Mouse (Mus musculus) spleen, postnatal 14 days (tissue): ENCODE data around the gene Wdr60.
"Not testable (repeated sequence)": the region's sequence is repeated elsewhere in the genome, so short reads cannot be mapped to it uniquely, and the experiment has no call there.

Experiments
- DNase-seq, 2 experiments: peaks; one replicate each; pipeline ENCODE4 v3.0.0; 2021 to 2022; ENCODE audit warnings: low spot score in 2 of 2

Wdr60 gene

DNA sequence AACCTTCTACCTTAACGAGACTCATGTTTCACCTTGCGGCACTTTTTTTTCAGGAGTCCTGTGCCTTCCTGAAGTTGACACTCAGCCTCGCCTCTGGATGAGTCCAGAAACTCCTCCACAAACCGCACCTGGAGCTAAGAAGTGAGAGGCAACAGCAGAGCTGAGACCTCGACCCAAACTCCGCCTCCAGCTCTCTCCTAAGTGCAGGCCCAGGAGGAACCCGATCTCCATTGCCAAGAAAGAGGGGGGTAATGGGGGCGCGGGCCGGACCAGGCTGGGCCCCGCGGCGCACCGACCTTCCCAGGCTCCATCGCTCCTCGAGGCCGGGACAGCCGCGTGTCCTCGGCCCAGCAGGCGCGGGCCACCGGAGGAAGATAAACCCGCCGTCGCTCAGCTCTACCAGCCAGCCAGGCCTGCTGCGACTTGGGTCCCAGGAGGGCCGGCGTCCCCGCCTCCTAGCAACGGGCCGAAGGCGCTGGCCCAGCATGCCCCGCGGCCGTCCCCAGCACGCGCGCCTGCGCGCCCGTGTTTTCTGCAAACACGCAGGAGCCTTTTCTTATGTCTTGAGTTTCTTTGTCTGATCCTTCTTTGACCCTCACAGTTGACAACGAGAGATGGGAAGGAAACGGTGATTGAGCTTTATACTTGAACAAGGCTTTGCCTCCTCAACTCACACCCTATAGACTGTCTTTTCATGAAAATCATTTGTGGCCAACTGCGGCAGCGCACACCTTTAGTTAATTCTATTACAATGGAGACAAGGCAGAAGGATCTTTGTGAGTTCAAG is at the start of gene Wdr60:
TSS of gene Wdr60 (minus strand) at position 468 of the 787 bp plus-strand sequence.
- peak; percentile 77 to 83 for DNase-seq

GRCm38 (mm10) chr12:116308612-116309011 is 45.8 kb upstream of the Wdr60 start:
- DNase-seq, result no peak

GRCm38 (mm10) chr12:116307870-116308269 is 45.0 kb upstream of the Wdr60 start:
- no peak for DNase-seq

GRCm38 (mm10) chr12:116306042-116306441 is 43.2 kb upstream of the Wdr60 start:
- DNase-seq, result no peak

DNA sequence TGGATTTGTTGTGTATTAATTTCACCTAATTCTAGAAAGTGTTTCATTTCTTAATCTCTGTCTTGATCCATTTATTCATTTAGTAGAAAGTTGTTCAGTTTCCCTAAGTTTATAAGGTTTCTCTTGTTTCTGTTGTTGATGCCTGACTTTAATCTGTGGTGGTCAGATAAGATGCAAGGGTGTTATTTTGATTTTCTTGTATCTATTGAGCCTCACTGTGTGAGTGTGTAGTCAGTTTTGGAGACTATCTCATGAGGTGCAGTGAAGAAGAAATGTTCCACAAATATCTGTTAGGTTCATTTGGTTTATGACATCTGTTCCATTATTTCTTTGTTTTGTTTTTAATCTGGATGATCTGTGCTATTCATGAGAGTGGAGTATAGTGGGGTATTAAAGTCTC is 39.4 kb upstream of the Wdr60 start:
- no peak for DNase-seq

- no peak for DNase-seq
Measured at GRCm38 (mm10) chr12:116299906-116300305, 37.1 kb upstream of the Wdr60 start.

DNA sequence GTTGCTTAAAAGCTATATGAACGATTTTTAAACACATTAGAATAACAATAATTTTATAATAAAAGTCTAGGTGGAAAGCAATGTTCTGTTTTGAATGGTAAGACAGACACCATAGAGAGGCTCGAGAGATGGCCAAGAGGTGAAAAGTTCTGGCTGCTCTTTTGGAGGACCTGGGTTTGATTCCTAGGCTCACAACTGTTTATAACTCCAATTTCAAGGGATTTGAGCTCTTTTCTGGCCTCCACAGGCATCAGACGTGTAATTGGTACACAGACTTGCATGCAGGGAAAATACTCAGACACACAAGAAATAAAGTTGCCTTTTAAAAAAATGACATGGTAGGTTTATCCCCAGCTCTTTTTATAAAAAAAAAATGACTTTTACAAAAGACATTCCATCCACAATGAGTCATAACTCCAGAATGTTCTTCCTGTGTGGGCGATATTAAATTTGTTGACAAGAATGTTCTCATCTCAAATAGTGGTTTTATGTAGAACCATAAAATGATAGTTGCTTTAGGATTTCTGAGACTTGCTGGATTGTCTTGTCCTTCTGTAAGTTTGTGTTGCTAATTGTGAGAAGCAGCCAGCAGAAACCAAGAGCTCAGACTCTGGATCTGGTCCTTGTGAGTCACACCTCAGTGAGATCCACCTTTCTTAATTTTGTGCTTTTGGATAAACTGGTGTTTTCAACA is 30.9 kb upstream of the Wdr60 start:
- DNase-seq, result no peak

- no peak for DNase-seq
Measured at GRCm38 (mm10) chr12:116293185-116293584, 30.4 kb upstream of the Wdr60 start.

GRCm38 (mm10) chr12:116283511-116283910 is 20.7 kb upstream of the Wdr60 start:
- no peak for DNase-seq

- DNase-seq, result no peak
Measured at GRCm38 (mm10) chr12:116282856-116283255, 20.0 kb upstream of the Wdr60 start.

DNA sequence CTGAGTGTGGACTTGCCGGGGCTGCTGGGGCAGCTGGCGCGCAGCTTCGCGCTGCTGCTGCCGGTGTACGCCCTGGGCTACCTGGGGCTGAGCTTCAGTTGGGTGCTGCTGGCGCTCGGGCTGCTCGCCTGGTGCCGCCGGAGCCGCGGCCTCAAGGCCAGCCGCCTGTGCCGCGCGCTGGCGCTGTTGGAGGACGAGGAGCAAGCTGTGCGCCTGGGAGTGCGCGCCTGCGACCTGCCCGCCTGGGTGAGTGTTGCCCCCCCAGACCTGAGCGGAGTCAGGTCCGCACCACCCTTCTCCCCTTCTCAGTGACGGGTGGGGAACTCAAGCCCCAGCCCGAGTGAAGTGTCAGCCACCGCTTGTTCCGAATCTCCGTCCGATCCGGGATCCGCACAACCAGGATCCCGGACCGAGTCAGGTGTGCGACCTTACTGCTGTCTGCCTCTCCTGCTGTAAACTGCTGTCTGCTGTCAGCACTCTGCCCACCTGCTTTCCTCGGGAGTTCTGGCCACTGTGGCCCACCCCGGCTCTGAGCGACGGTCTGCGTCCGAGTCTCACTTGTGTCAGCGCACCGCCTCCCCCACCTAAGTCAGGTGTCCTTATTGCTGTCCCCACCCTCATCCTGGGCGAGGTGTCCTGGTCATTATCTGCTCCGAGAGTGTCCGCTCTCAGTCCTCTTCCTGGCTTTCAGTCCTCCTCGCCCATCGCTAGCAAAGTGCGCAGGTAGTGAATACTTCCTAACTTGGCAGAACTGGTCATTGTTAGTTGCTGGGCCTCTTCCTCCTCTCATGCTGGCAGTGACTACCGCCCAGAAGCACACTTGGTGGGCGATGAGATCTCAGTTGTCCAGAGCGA is 18.8 kb upstream of the Wdr60 start:
- DNase-seq, result peak; percentile 16 to 28

DNA sequence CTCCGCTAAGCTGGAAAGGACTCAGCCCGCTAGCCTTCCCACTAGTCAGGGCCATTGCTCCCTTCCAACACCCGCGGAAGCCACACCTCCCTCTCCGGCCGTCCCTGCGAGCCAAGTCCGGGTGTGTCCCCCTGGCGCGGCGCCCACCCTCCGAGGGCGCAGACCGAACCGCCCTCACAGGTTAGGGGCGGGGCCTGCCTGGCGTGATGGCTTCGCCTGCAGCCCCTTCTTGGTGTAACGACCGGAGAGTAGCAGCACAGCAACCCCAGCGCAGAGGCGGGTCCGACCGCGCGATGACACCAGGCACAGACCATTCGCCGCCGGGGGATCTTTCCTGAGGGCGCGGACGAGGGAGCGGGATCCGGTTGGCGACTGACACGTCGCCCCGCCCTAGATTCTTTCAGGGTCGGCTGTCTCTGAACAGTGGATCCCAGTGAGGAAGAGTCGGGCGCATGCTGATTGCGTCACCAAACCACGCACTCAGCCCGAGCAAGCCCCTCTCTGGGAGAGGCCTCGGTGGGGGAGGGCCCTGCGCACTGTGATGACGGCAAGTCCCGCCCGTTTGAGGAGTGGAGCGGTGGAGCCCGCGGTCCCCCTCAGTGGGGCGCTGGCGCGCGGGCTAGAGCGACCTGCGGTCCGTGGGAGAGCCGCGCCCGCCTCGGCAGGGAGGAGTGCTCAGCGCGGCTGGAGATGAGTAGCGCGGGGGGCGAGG is 18.0 kb upstream of the Wdr60 start, which contains the start of gene Esyt2:
TSS of gene Esyt2 (plus strand) at position 544 of the 712 bp plus-strand sequence.
- DNase-seq, result peak; percentile 98 to 99

- no peak for DNase-seq
Measured at GRCm38 (mm10) chr12:116280149-116280652, 17.4 kb upstream of the Wdr60 start.

DNA sequence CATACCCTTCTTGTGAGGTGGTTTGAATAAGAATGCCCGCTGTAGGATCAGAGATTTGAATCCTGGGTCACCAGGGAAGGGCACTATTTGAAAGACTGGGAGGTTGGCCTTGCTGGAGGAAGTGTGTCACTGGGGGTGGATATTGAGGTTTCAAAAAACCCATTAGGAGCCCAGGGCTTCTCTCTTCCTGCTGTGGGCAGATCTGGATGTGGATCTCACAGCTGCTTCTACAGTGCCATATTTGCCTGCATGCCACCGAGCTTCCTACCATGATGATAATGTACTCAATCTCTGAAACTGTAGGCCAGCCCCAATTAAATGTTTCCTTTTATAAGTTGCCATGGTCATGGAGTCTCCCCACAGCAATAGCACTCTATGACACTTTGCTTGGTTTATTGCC is 16.4 kb upstream of the Wdr60 start:
- DNase-seq, result no peak

DNA sequence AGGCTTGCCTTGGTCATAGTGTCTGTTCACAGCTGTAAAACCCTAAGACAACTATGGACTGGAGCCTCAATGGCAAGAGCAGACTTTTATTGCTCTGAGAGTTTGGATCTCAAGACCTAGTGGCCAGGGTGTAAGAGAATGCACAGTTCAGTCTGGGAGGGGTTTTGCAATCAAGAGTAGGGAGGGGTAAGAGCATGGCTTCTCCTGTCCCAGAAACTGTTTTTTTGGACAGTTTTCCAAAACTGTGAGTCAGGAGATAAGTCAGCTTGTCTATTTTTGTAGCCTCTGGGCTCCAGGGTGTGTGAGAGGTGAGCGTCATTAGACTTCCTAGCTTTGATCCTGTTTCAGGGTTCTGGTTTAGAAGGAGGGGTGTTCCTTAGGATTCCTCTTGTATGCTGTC is 15.7 kb upstream of the Wdr60 start:
- no peak for DNase-seq

DNA sequence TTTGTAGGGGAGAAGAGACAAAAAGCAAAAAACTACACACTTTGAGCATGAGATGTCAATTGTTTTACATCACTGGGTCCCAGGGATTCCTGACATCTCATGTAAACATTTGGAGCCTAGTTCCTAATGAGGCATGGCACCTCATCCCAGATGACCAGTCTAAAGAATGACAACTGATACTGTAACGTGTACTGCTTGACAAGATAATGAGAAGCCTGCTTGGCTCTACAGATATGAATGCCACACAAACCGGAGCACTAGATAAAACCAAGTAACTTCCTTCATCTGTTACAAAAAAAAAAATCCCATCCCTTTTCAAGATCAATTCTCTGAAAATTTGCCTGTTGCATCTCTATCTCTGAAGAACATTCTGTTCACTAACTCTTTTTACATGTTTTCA is 14.1 kb upstream of the Wdr60 start:
- DNase-seq, result no peak

DNA sequence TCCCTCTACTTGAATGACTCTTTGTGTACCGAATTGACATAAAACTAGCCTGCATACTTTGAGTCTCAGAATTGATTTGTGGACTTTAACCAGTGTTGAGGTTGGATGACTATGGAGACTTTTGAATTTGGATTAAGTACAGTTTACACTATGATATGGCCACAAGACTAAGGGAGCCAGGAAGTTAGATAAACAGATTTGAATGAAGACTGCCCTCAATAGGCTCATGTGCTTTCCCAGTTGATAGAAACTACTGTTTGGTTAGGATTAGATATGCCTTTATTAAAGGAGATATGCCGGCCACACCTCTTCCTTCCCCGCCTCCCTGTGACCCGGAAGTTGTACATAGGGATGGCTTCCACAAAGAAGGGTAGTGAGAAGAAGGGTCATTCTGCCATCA is 12.8 kb upstream of the Wdr60 start:
- DNase-seq, result no peak

- not testable (repeated sequence) for DNase-seq
Measured at GRCm38 (mm10) chr12:116275086-116275485, 12.3 kb upstream of the Wdr60 start, which contains the start of gene Gm11027. Gene Gm11027, plus strand, starts transcription at chr12:116275386.

DNA sequence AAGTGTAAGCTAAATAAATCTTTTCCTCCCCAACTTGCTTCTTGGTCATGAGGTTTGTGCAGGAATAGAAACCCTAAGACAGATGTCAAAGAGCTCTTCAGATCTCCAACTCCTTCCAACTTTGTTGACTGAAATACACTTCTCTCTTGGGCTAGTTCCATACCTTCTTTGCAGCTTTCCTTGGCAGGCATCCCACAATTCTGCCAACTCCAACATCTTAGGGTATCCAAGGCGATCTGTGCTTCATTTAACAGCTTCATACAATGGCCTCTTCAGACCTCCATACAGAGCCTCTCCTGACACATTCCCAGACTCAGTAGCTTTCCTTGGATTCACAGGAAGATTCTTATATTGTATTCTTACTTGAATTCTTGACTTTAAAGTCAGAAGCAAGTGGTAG is 10.9 kb upstream of the Wdr60 start:
- DNase-seq, result no peak

GRCm38 (mm10) chr12:116271071-116271470 is 8.2 kb upstream of the Wdr60 start:
- no peak for DNase-seq

DNA sequence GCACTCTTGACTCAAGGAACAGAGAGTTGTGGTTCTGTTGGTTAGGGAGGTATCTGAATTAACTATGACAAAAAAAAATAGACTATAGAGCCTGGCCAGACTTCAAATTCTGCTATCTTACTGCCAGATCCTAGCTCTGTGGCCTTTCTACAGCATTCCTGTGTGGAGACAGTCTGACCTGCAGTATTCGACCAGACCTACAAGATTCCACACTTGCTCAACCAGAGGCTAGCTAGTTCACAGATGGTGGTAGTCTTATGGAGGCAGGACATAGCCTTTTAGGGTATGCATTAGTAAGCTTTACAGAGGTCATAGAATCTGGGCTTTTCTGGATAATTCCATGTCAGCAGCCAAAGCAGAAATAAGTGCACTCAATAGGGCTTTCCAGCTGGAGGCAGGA is 7.7 kb upstream of the Wdr60 start:
- no peak for DNase-seq
